Mouse (Mus musculus) forebrain, embryonic 16.5 days (tissue): ENCODE measurements around the gene Ppp3ca. TPM values are rescaled to one million over a fixed set of nuclear protein-coding genes. Genes with fewer than 3 reads are reported as not detected.

Source experiments
- ATAC-seq: fragments of 200-750 bp; cut with Nextera tagmentation; 2 replicates; pipeline ENCODE4 v1.8.0; 2017; ENCODE audit warnings: mild to moderate bottlenecking, moderate library complexity
- H3K27ac ChIP-seq: fragments of 300-500 bp; sonication (generic); 2 replicates; pipeline ENCODE4 v1.5.1; 2014; ENCODE audit warnings: low read length, control low read depth
- H3K27me3 ChIP-seq: fragments of 300-500 bp; sonication (generic); replicated peaks from 2 replicates; pipeline ENCODE4 v1.6.1; 2014; ENCODE audit warnings: low read length; ENCODE audit not compliant: control insufficient read depth, insufficient read depth
- H3K36me3 ChIP-seq: fragments of 300-500 bp; sonication (generic); 2 replicates; pipeline ENCODE4 v1.6.1; 2014; ENCODE audit not compliant: control insufficient read depth, insufficient read depth
- H3K4me1 ChIP-seq: fragments of 300-500 bp; sonication (generic); replicated peaks from 2 replicates; pipeline ENCODE4 v1.6.1; 2014; ENCODE audit warnings: low read length; ENCODE audit not compliant: control insufficient read depth, insufficient read depth
- H3K4me2 ChIP-seq: fragments of 300-500 bp; sonication (generic); 2 replicates; pipeline ENCODE4 v1.6.1; 2014; ENCODE audit warnings: mild to moderate bottlenecking, low read length, control low read depth
- H3K4me3 ChIP-seq: fragments of 300-500 bp; sonication (generic); replicated peaks from 2 replicates; pipeline ENCODE4 v1.5.1; 2014; ENCODE audit warnings: mild to moderate bottlenecking, low read length, control low read depth
- H3K9ac ChIP-seq: fragments of 300-500 bp; sonication (generic); replicated peaks from 2 replicates; pipeline ENCODE4 v1.6.1; 2014; ENCODE audit warnings: low read depth, low read length, control low read depth
- H3K9me3 ChIP-seq: fragments of 300-500 bp; sonication (generic); 2 replicates; pipeline ENCODE4 v1.6.1; 2016; ENCODE audit warnings: low read length; ENCODE audit not compliant: control insufficient read depth
- WGBS: fragments of 180-500 bp; shearing (Covaris S2); extraction: QIAGEN DNeasy Blood & Tissue Kit; methylation state at CpG from one replicate; pipeline ENCODE4 v1.1.7; 2014; 5-methylcytosine and 5-hydroxymethylcytosine counted together
- polyA plus RNA-seq: library from polyadenylated mRNA; unstranded; fragments of >200 nt; fragmentation: Nextera tagmentation; extraction: Ambion mirVana; gene quantifications from 2 replicates; pipeline ENCODE4 v1.2.1, GENCODE M21; 2015

The Ppp3ca gene
- polyA plus RNA-seq, 1 experiment from 2014 or later = 144 TPM

GRCm38 (mm10) chr3:136748761-136749476 lies 79.0 kb downstream of the Ppp3ca start:
- Histone ChIP-seq H3K4me1 (peaks cover 8% of the 10 kb centered on the region), H3K9me3 (no peaks in the 10 kb centered on the region), H3K9ac (no peak overlapping the region), H3K27ac (no peak overlapping the region), H3K4me3 (no peak overlapping the region), H3K27me3 (no peaks in the 10 kb centered on the region), H3K36me3 (no peaks in the 10 kb centered on the region), H3K4me2 (no peak overlapping the region)
- WGBS = 51% methylated on average over 6 of the region's 6 CpGs
- 0 out of 2 replicates have a peak, but pooled peaks have one; percentile 29 for ATAC-seq

- H3K9ac ChIP-seq = no peak overlapping the region
- no peak overlapping the region for H3K4me2 ChIP-seq
- peaks cover 8% of the 10 kb centered on the region for H3K4me1 ChIP-seq
- no peak overlapping the region for H3K4me3 ChIP-seq
- no peaks in the 10 kb centered on the region for H3K27me3 ChIP-seq
- no peaks in the 10 kb centered on the region for H3K36me3 ChIP-seq
- no peaks in the 10 kb centered on the region for H3K9me3 ChIP-seq
- 0 out of 2 replicates have a peak, but pooled peaks have one; percentile 4 for ATAC-seq
- no peak overlapping the region for H3K27ac ChIP-seq
These were observed 79.5 kb downstream of the Ppp3ca start for GRCm38 (mm10) chr3:136749477-136749797.

GRCm38 (mm10) chr3:136749951-136750350 lies 80.0 kb downstream of the Ppp3ca start:
- Histone ChIP-seq H3K27ac (no peak overlapping the region), H3K4me2 (no peak overlapping the region), H3K9ac (no peak overlapping the region), H3K27me3 (no peaks in the 10 kb centered on the region), H3K36me3 (no peaks in the 10 kb centered on the region), H3K4me3 (no peak overlapping the region), H3K9me3 (no peaks in the 10 kb centered on the region), H3K4me1 (peaks cover 8% of the 10 kb centered on the region)
- WGBS = 27% methylated on average over 2 of the region's 2 CpGs
- ATAC-seq = no peak

- no peak overlapping the region for H3K4me3 ChIP-seq
- H3K4me2 ChIP-seq = no peak overlapping the region
- peaks cover 6% of the 10 kb centered on the region for H3K4me1 ChIP-seq
- H3K27ac ChIP-seq = no peak overlapping the region
- H3K9ac ChIP-seq = no peak overlapping the region
- no peaks in the 10 kb centered on the region for H3K36me3 ChIP-seq
- WGBS = 12% methylated on average over 5 of the region's 5 CpGs
- H3K27me3 ChIP-seq = no peaks in the 10 kb centered on the region
- ATAC-seq = peak; percentile 47
- no peaks in the 10 kb centered on the region for H3K9me3 ChIP-seq
These were observed 82.3 kb downstream of the Ppp3ca start for GRCm38 (mm10) chr3:136752126-136752716.

GRCm38 (mm10) chr3:136756137-136756536 lies 86.2 kb downstream of the Ppp3ca start:
- Histone ChIP-seq H3K4me1 (peaks cover 3% of the 10 kb centered on the region), H3K4me2 (no peak overlapping the region), H3K36me3 (no peaks in the 10 kb centered on the region), H3K9me3 (no peaks in the 10 kb centered on the region), H3K9ac (no peak overlapping the region), H3K4me3 (no peak overlapping the region), H3K27me3 (no peaks in the 10 kb centered on the region), H3K27ac (no peak overlapping the region)
- 91% methylated on average over 6 of the region's 6 CpGs for WGBS
- ATAC-seq = no peak

- Histone ChIP-seq H3K4me3 (no peak overlapping the region), H3K27me3 (no peaks in the 10 kb centered on the region), H3K9me3 (no peaks in the 10 kb centered on the region), H3K4me2 (no peak overlapping the region), H3K36me3 (no peaks in the 10 kb centered on the region), H3K4me1 (no peaks in the 10 kb centered on the region), H3K9ac (no peak overlapping the region), H3K27ac (no peak overlapping the region)
- 97% methylated on average over 12 of the region's 12 CpGs for WGBS
- ATAC-seq = no peak
These were observed 89.5 kb downstream of the Ppp3ca start for GRCm38 (mm10) chr3:136759446-136759845.

GRCm38 (mm10) chr3:136761292-136761978 lies 91.5 kb downstream of the Ppp3ca start:
- Histone ChIP-seq H3K4me1 (peaks cover 7% of the 10 kb centered on the region), H3K27me3 (no peaks in the 10 kb centered on the region), H3K4me2 (no peak overlapping the region), H3K27ac (no peak overlapping the region), H3K36me3 (no peaks in the 10 kb centered on the region), H3K9ac (no peak overlapping the region), H3K4me3 (no peak overlapping the region), H3K9me3 (no peaks in the 10 kb centered on the region)
- 82% methylated on average over 7 of the region's 7 CpGs for WGBS
- ATAC-seq = no peak

- Histone ChIP-seq H3K9ac (no peak overlapping the region), H3K4me3 (no peak overlapping the region), H3K36me3 (no peaks in the 10 kb centered on the region), H3K27me3 (no peaks in the 10 kb centered on the region), H3K4me2 (no peak overlapping the region), H3K4me1 (peaks cover 7% of the 10 kb centered on the region), H3K27ac (no peak overlapping the region), H3K9me3 (no peaks in the 10 kb centered on the region)
- no peak for ATAC-seq
- WGBS = 70% methylated on average over 1 of the region's 1 CpGs
These were observed 92.0 kb downstream of the Ppp3ca start for GRCm38 (mm10) chr3:136761979-136762341.

- H3K9me3 ChIP-seq = no peaks in the 10 kb centered on the region
These were observed 93.9 kb downstream of the Ppp3ca start for GRCm38 (mm10) chr3:136763717-136764270.

More at GRCm38 (mm10) chr3:136763717-136764270, 93.9 kb downstream of the Ppp3ca start:
- no peak overlapping the region for H3K4me3 ChIP-seq
- peaks cover 7% of the 10 kb centered on the region for H3K4me1 ChIP-seq
- WGBS = 63% methylated on average over 5 of the region's 5 CpGs
- no peak overlapping the region for H3K9ac ChIP-seq
- no peaks in the 10 kb centered on the region for H3K27me3 ChIP-seq
- H3K36me3 ChIP-seq = no peaks in the 10 kb centered on the region
- H3K27ac ChIP-seq = no peak overlapping the region
- no peak for ATAC-seq
- H3K4me2 ChIP-seq = no peak overlapping the region
